Mouse (Mus musculus) brain, embryonic 14.5 days (tissue): ENCODE measurements around the gene Map2k3.

Experiments
- CTCF ChIP-seq: fragments of 200-500 bp; IDR thresholded peaks from 2 replicates; pipeline ENCODE4 v1.5.1; 2012; ENCODE audit warnings: inconsistent platforms, mild to moderate bottlenecking, moderate library complexity, borderline replicate concordance; ENCODE audit not compliant: insufficient read depth, insufficient read length; ENCODE audit errors: extremely low read depth
- POLR2A ChIP-seq: fragments of 200-500 bp; IDR thresholded peaks from 2 replicates; pipeline ENCODE4 v1.6.1; 2012; ENCODE audit warnings: mild to moderate bottlenecking, inconsistent platforms, borderline replicate concordance; ENCODE audit not compliant: poor library complexity, insufficient read depth, insufficient read length, severe bottlenecking; ENCODE audit errors: extremely low read depth

GRCm38 (mm10) chr11:60954255-60955104, 22.6 kb downstream of the Map2k3 start:
- TF ChIP-seq POLR2A: no peak
- no peak for TF ChIP-seq CTCF
